Mouse (Mus musculus): Measurements from ENCODE around the gene Ankrd23. TPM values are rescaled to one million over a fixed set of nuclear protein-coding genes. Genes with fewer than 3 reads are reported as not detected.

Gene Ankrd23
- polyA plus RNA-seq, 1 experiment from 2014 or later: 18.0 TPM

- peaks cover 41% of the 10 kb centered on the region for H3K36me3 ChIP-seq
- no peak overlapping the region for H3K4me3 ChIP-seq
- H3K27ac ChIP-seq: no peak overlapping the region
- WGBS: 85% methylated on average over 6 of the region's 6 CpGs
- H3K4me1 ChIP-seq (replicated peaks): peaks cover 17% of the 10 kb centered on the region
- no peaks in the 10 kb centered on the region for H3K9me3 ChIP-seq
- no peaks in the 10 kb centered on the region for H3K27me3 ChIP-seq (ENCODE audit: insufficient read depth, poor library complexity, severe bottlenecking)
- no peak for DNase-seq (ENCODE audit: low spot score)
These were observed 2.1 kb downstream of the Ankrd23 start for GRCm38 (mm10) chr1:36534595-36535058.

GRCm38 (mm10) chr1:36533546-36533945 is 3.1 kb downstream of the Ankrd23 start:
- Histone ChIP-seq H3K36me3 (peaks cover 32% of the 10 kb centered on the region), H3K27me3 (ENCODE audit: insufficient read depth, poor library complexity, severe bottlenecking) (no peaks in the 10 kb centered on the region), H3K27ac (no peak overlapping the region), H3K9me3 (no peaks in the 10 kb centered on the region), H3K4me1 (replicated peaks) (peaks cover 10% of the 10 kb centered on the region; the same call in 1 of the 2 replicates), H3K4me3 (no peak overlapping the region)
- 86% methylated on average over 6 of the region's 6 CpGs for WGBS
- DNase-seq (ENCODE audit: low spot score): no peak

GRCm38 (mm10) chr1:36531461-36531860 is 5.2 kb downstream of the Ankrd23 start:
- WGBS: 90% methylated on average over 12 of the region's 12 CpGs

GRCm38 (mm10) chr1:36530962-36531361 is 5.7 kb downstream of the Ankrd23 start:
- Histone ChIP-seq H3K27ac (no peak overlapping the region; the same call in 1 of the 2 replicates), H3K4me3 (no peak overlapping the region), H3K36me3 (peaks cover 36% of the 10 kb centered on the region), H3K27me3 (ENCODE audit: insufficient read depth, poor library complexity, severe bottlenecking) (no peaks in the 10 kb centered on the region), H3K9me3 (no peaks in the 10 kb centered on the region), H3K4me1 (replicated peaks) (peaks cover 8% of the 10 kb centered on the region; the same call in 1 of the 2 replicates)
- DNase-seq (ENCODE audit: low spot score): no peak
- 93% methylated on average over 7 of the region's 7 CpGs for WGBS

More at GRCm38 (mm10) chr1:36531461-36531860, 5.2 kb downstream of the Ankrd23 start:
- Histone ChIP-seq H3K27me3 (ENCODE audit: insufficient read depth, poor library complexity, severe bottlenecking) (no peaks in the 10 kb centered on the region), H3K36me3 (peaks cover 36% of the 10 kb centered on the region), H3K27ac (no peak overlapping the region), H3K4me1 (replicated peaks) (peaks cover 8% of the 10 kb centered on the region; the same call in 1 of the 2 replicates), H3K9me3 (no peaks in the 10 kb centered on the region), H3K4me3 (no peak overlapping the region)
- DNase-seq (ENCODE audit: low spot score): no peak

GRCm38 (mm10) chr1:36530485-36530884 is 6.2 kb downstream of the Ankrd23 start:
- WGBS: 87% methylated on average over 8 of the region's 8 CpGs
- DNase-seq (ENCODE audit: low spot score): no peak
- H3K27me3 ChIP-seq (ENCODE audit: insufficient read depth, poor library complexity, severe bottlenecking): no peaks in the 10 kb centered on the region
- no peaks in the 10 kb centered on the region for H3K9me3 ChIP-seq
- peaks cover 40% of the 10 kb centered on the region for H3K36me3 ChIP-seq
- 0 out of 2 replicates have a peak, but pooled peaks cover 3% of the 10 kb centered on the region for H3K4me1 ChIP-seq (replicated peaks)
- no peak overlapping the region for H3K4me3 ChIP-seq
- no peak overlapping the region; the same call in 1 of the 2 replicates for H3K27ac ChIP-seq

- Histone ChIP-seq H3K4me3 (no peak overlapping the region), H3K9me3 (no peaks in the 10 kb centered on the region), H3K27me3 (ENCODE audit: insufficient read depth, poor library complexity, severe bottlenecking) (no peaks in the 10 kb centered on the region), H3K27ac (no peak overlapping the region), H3K4me1 (replicated peaks) (0 out of 2 replicates have a peak, but pooled peaks cover 3% of the 10 kb centered on the region), H3K36me3 (peaks cover 46% of the 10 kb centered on the region)
- 97% methylated on average over 4 of the region's 4 CpGs for WGBS
- DNase-seq (ENCODE audit: low spot score): no peak
These were observed 6.8 kb downstream of the Ankrd23 start for GRCm38 (mm10) chr1:36529875-36530274.

GRCm38 (mm10) chr1:36529274-36529673 is 7.4 kb downstream of the Ankrd23 start:
- no peak overlapping the region for H3K27ac ChIP-seq
- 0 out of 2 replicates have a peak, but pooled peaks cover 3% of the 10 kb centered on the region for H3K4me1 ChIP-seq (replicated peaks)
- no peaks in the 10 kb centered on the region for H3K27me3 ChIP-seq (ENCODE audit: insufficient read depth, poor library complexity, severe bottlenecking)
- no peak for DNase-seq (ENCODE audit: low spot score)
- peaks cover 52% of the 10 kb centered on the region for H3K36me3 ChIP-seq
- no peaks in the 10 kb centered on the region for H3K9me3 ChIP-seq
- WGBS: 93% methylated on average over 4 of the region's 4 CpGs
- H3K4me3 ChIP-seq: no peak overlapping the region

- WGBS: 67% methylated on average over 1 of the region's 1 CpGs
- H3K9me3 ChIP-seq: no peaks in the 10 kb centered on the region
- H3K27ac ChIP-seq: 0 out of 2 replicates have a peak overlapping the region, but pooled peaks have one; percentile 12
- H3K4me1 ChIP-seq (replicated peaks): 0 out of 2 replicates have a peak, but pooled peaks cover 2% of the 10 kb centered on the region
- DNase-seq (ENCODE audit: low spot score): no peak
- no peak overlapping the region for H3K4me3 ChIP-seq
- no peaks in the 10 kb centered on the region for H3K27me3 ChIP-seq (ENCODE audit: insufficient read depth, poor library complexity, severe bottlenecking)
- peaks cover 61% of the 10 kb centered on the region for H3K36me3 ChIP-seq
These were observed 8.3 kb downstream of the Ankrd23 start for GRCm38 (mm10) chr1:36528351-36528750.

GRCm38 (mm10) chr1:36526903-36527302 is 9.8 kb downstream of the Ankrd23 start:
- 96% methylated on average over 10 of the region's 10 CpGs for WGBS
- no peaks in the 10 kb centered on the region for H3K27me3 ChIP-seq (ENCODE audit: insufficient read depth, poor library complexity, severe bottlenecking)
- no peak for DNase-seq (ENCODE audit: low spot score)
- no peaks in the 10 kb centered on the region for H3K9me3 ChIP-seq
- no peak overlapping the region for H3K27ac ChIP-seq
- H3K36me3 ChIP-seq: peaks cover 75% of the 10 kb centered on the region
- H3K4me3 ChIP-seq: no peak overlapping the region
- no peaks in the 10 kb centered on the region for H3K4me1 ChIP-seq (replicated peaks)

- H3K4me1 ChIP-seq (replicated peaks): no peaks in the 10 kb centered on the region
- no peaks in the 10 kb centered on the region for H3K27me3 ChIP-seq (ENCODE audit: insufficient read depth, poor library complexity, severe bottlenecking)
- H3K27ac ChIP-seq: no peak overlapping the region
- H3K36me3 ChIP-seq: peaks cover 75% of the 10 kb centered on the region
- no peak overlapping the region for H3K4me3 ChIP-seq
- no peaks in the 10 kb centered on the region for H3K9me3 ChIP-seq
- WGBS: 89% methylated on average over 12 of the region's 12 CpGs
- DNase-seq (ENCODE audit: low spot score): no peak
These were observed 10.9 kb downstream of the Ankrd23 start for GRCm38 (mm10) chr1:36525774-36526173.

GRCm38 (mm10) chr1:36524058-36524457 is 12.6 kb downstream of the Ankrd23 start:
- WGBS: 93% methylated on average over 5 of the region's 5 CpGs
- Histone ChIP-seq H3K27me3 (ENCODE audit: insufficient read depth, poor library complexity, severe bottlenecking) (no peaks in the 10 kb centered on the region), H3K4me1 (replicated peaks) (no peaks in the 10 kb centered on the region), H3K27ac (no peak overlapping the region), H3K9me3 (no peaks in the 10 kb centered on the region), H3K4me3 (no peak overlapping the region), H3K36me3 (peaks cover 86% of the 10 kb centered on the region)
- no peak for DNase-seq (ENCODE audit: low spot score)

- no peak overlapping the region for H3K27ac ChIP-seq
- H3K4me3 ChIP-seq: no peak overlapping the region
- no peaks in the 10 kb centered on the region for H3K27me3 ChIP-seq (ENCODE audit: insufficient read depth, poor library complexity, severe bottlenecking)
- WGBS: 91% methylated on average over 9 of the region's 9 CpGs
- no peak for DNase-seq (ENCODE audit: low spot score)
- H3K9me3 ChIP-seq: no peaks in the 10 kb centered on the region
- H3K36me3 ChIP-seq: peaks cover 89% of the 10 kb centered on the region
- no peaks in the 10 kb centered on the region for H3K4me1 ChIP-seq (replicated peaks)
These were observed 13.2 kb downstream of the Ankrd23 start for GRCm38 (mm10) chr1:36523332-36524013.

GRCm38 (mm10) chr1:36522210-36522609 is 14.5 kb downstream of the Ankrd23 start:
- Histone ChIP-seq H3K4me3 (no peak overlapping the region), H3K36me3 (peaks cover 97% of the 10 kb centered on the region), H3K27me3 (ENCODE audit: insufficient read depth, poor library complexity, severe bottlenecking) (no peaks in the 10 kb centered on the region), H3K9me3 (no peaks in the 10 kb centered on the region), H3K4me1 (replicated peaks) (0 out of 2 replicates have a peak, but pooled peaks cover 2% of the 10 kb centered on the region), H3K27ac (no peak overlapping the region)
- DNase-seq (ENCODE audit: low spot score): no peak
- WGBS: 95% methylated on average over 7 of the region's 7 CpGs

Data from hindbrain, embryonic 10.5 days (tissue).